Mouse (Mus musculus) cerebellum, adult 8-10 months (tissue): ENCODE measurements around the gene Tmem132d.
"Not testable (repeated sequence)": the region's sequence is repeated elsewhere in the genome, so short reads cannot be mapped to it uniquely, and the experiment has no call there.

Source experiments
- DNase-seq: peaks from one replicate; pipeline ENCODE4 v3.0.0; 2022

Tmem132d gene

GRCm38 (mm10) chr5:128072616-128073015, 360.3 kb downstream of the Tmem132d start:
- no peak for DNase-seq

- no peak for DNase-seq
These were observed 391.1 kb downstream of the Tmem132d start for GRCm38 (mm10) chr5:128041781-128042180.

GRCm38 (mm10) chr5:128040036-128040435, 392.8 kb downstream of the Tmem132d start:
- DNase-seq = no peak

- DNase-seq = no peak
These were observed 405.8 kb downstream of the Tmem132d start for GRCm38 (mm10) chr5:128027076-128027475.

- DNase-seq = no peak
These were observed 428.2 kb downstream of the Tmem132d start for GRCm38 (mm10) chr5:128004666-128005065.

DNA sequence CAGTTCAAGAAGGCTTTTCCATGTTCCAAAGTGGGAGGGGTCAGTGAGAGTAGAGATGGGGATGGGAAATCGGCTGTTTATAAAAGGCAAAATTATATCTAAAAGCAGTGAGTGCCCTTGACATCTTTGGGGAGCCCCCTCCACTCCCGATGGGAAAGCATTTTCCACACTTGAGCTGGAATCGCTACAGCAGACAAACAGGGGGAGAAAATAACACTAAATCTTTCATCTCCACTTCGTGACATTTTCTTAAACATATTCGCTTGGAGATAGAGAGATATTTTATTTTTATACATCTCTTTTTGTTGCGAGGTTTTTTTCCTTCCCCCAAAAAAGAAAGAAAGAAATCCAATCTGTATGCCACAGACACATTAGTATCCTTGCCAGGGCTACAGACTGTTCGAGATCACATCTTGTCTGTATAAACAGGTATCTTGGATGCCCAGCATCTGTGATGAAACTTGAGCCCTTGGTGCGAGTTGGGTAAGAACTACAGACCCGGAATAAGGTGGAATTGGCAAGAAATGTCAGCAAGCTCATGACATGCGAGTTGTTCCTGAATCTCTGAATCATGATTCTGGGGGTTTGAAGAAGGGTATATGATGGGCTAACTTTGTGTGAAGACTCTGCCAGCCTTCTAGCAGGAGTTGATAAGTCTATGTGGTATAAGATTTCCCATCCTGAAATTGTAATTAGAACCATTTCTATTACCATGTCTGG, 436.2 kb downstream of the Tmem132d start:
- no peak for DNase-seq

GRCm38 (mm10) chr5:127993460-127993859, 439.4 kb downstream of the Tmem132d start:
- DNase-seq = no peak

DNA sequence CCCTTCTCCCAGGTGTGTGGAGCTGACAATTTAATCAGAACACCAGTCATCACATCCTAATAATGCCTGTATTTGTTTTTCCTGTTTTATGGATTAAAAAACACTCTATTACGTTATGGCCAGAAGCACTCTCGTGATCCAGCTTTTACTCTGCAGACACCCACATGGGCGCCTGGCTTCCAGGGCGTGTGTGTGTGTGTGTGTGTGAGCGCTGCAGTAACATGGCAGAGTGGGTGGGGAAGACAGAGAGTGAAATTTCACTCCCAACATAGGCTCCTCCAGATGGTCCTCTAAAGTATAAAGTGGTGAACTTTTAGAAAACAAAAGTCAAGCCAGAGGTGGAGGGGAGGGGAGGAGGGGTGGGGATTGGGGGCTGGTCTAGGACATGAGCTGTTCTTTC, 442.1 kb downstream of the Tmem132d start:
- no peak for DNase-seq

DNA sequence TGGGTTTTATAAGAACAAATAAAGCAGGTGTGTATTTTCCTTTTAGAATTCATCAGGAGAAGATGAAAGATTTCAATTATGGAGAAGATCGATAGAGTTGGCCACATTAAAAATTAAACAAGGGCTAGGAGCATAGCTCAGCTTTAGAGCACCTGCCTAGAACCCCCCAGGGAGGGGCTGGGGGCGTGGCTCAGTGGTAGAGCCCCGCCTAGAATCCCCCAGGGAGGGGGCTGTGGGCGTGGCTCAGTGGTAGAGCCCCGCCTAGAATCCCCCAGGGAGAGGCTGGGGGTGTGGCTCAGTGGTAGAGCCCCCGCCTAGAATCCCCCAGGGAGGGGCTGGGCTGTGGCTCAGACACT, 452.9 kb downstream of the Tmem132d start:
- not testable (repeated sequence) for DNase-seq

DNA sequence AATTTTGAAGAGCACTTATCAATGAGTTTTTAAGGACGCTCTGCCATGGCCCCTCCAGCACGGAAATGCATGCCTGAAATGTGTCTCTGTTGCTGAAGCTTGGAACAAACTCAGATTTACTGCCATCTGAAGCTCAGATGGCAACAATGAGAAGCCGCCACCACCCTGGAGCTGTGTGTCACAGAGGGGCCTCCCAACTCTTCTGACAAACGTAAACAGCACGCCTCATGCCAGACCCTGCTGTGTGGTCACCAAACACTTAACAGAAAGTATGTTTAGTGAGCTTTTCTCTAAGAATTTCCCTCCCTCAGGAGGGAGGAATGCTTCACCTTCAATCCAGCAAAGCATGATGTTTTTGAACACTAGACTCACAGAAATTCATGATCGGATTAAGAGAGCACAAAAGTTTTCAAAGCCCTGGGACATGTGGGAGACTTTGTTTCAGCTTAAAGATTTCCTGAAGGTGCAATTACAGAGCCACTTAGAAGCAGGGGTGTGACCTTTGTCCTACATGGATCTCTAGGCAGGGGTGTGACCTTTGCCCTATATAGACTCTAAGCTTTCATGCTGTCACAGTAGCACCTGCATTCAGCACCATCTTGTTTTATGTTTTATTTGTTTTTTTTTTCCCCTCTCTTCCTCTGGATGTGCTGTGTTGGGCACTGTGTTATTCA, 453.4 kb downstream of the Tmem132d start:
- no peak for DNase-seq

DNA sequence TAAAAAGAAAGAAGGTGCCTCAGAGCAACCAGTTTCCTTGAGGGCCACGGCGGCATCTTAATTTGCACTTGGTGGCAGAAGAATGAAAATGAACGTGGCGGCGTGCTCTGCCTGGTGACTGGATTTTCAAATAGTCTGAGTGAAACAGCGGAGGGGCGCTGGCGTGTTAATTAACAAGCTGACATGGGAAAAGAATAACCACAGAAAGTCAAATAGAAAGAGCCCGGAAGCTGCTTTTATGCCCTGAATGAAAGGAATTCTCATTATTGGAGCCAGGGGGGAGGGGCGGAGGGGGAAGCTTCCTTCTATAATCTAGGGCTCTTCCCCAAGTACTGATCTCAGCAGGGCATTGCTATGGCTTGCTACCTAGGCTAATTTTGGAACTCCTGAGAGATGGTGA, 456.2 kb downstream of the Tmem132d start:
- DNase-seq = no peak

GRCm38 (mm10) chr5:127965700-127966099, 467.2 kb downstream of the Tmem132d start:
- DNase-seq = no peak

- no peak for DNase-seq
These were observed 470.2 kb downstream of the Tmem132d start for GRCm38 (mm10) chr5:127962656-127963055.

- no peak for DNase-seq
These were observed 476.3 kb downstream of the Tmem132d start for GRCm38 (mm10) chr5:127956511-127957097.

DNA sequence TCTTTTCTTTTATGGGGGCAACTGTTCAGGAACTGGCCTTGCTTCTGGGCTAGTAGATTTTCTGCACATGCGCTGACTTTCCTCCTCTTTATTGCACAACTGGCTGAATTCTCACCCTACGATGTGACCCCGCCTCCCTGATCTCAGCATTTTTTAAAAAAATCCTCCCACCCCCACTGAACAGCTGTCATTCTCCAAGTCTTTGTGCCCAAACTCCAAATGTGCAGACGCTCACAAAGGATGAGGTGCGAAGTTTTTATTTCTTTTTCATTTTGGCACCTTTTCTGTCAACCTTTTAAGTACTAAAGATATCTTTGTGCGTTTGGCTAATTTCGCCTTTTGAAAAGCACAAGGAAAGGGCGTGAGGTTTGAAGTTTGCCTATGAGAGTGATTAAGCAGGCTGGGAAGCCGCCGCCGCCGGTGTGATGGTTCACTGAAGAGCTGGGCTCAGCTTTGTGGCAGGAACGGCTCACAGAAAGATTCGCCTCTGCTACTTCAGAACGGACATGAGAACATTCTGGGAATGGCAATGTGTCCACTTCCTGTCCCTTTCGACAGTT, 478.6 kb downstream of the Tmem132d start:
- DNase-seq = no peak

GRCm38 (mm10) chr5:127952800-127953199, 480.1 kb downstream of the Tmem132d start:
- no peak for DNase-seq

DNA sequence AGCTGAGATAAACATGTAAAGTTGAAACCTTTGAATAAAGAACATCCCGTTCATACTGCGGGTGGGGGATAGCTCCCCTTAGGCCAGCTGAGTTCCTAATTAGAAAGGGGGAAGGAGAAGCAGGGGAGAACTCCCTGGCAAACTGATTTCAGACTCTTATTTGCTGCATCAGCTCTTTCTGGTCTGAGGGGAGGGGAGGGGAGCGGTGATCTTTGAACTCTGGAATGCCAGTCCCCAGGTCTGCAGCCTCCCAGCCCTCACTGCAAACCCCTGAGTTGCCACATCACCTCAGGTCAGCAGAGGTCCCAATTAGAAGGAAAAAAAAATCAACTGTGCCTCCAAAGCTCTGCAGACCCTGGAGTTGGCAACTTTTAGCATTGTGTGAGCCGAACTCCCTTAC, 482.3 kb downstream of the Tmem132d start:
- DNase-seq = no peak

DNA sequence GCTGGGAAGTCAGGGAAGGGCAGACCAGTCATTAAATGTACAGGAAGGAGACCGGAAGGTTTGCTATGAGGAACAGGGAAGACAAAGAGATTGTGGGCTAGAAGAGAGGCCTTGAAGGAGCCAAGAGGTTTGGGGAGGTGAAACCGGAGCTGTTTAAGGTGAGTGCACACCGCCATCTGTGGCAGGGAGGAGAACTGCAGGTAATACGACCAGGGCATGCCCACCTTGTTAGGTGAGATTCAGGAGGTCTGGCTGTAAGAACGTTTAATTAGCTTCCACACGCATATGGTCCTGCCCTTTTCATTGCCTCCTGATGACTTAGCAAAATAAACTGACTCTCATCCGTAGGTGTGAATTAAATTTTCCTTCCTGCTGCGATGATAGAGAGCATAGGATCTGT, 485.6 kb downstream of the Tmem132d start:
- no peak for DNase-seq

DNA sequence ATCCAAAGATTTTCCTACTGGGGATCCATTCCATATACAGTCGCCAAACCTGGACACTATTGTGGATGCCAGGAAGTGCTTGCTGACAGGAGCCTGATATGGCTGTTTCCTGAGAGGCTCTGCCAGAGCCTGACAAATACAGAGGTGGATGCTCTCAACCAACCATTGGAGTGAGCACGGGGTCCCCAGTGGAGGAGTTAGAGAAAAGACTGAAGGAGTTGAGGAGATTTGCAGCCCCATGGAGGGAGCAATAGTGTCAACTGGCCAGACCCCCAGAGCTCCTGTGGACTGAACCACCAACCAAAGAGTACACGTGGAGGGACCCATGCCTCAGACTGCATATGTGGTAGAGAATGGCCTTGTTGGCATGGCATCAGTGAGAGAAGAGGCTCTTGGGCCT, 490.7 kb downstream of the Tmem132d start:
- not testable (repeated sequence) for DNase-seq

GRCm38 (mm10) chr5:127937914-127938313, 495.0 kb downstream of the Tmem132d start:
- DNase-seq = no peak

- DNase-seq = no peak
These were observed 503.2 kb downstream of the Tmem132d start for GRCm38 (mm10) chr5:127929687-127930086.

GRCm38 (mm10) chr5:127926686-127927085, 506.2 kb downstream of the Tmem132d start:
- DNase-seq = no peak

DNA sequence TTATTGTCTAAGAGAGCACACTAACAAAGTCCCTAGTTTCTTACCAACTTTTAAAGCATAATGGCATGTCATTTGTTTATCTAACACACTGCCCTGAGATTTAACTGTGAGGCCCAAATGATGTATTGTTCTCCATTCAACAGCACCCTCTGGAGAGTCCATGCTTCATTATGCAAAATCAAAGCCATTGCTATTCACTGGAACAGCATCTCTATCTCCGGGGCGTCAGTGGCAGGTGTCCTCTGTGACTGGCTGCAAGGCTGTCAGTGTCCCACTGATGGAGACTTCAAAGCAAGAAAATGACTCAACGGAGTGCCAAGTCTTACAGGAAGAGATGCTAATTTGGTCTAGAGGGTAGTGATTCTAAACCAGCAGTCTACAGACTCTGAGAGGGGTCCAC, 508.8 kb downstream of the Tmem132d start:
- no peak for DNase-seq

DNA sequence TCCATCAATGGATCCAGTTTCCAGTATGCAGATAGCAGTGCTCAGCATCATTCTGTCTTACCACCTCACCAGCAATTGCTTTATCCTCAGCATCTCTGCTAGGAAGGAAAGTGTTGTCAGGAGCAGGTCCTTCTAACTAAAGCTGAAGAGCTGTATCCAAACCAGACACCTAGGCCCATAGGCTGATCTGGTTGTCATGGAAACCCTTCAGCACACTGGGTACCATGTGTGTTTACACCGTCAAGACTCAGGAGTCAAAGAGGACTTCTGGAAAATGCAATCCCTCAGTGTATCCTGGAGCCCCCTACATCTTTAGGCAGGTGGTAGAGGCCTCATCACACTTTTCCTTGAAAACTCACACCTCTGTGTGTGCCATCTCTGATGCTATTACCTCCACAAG, 513.7 kb downstream of the Tmem132d start:
- DNase-seq = no peak
